Mouse (Mus musculus) kidney, adult 2 months (tissue): ENCODE results near the gene Dach1.

ENCODE experiments used
- CTCF ChIP-seq: fragments of 200-500 bp; conservative IDR thresholded peaks from 2 replicates; pipeline ENCODE4 v1.5.1; 2011; ENCODE audit warnings: low read depth, mild to moderate bottlenecking, control low read depth, low read length, moderate library complexity, mixed read lengths; ENCODE audit not compliant: insufficient read depth, insufficient read length
- POLR2A ChIP-seq: fragments of 200-500 bp; IDR thresholded peaks from one replicate; pipeline ENCODE4 v1.6.1; 2011; ENCODE audit warnings: low read depth, low read length, control low read depth

GRCm38 (mm10) chr14:97847641-97848040, 321.9 kb downstream of the Dach1 start:
- TF ChIP-seq CTCF (no peak), POLR2A (no peak)
